Mouse (Mus musculus) megakaryocyte, embryonic 14.5 days (primary cell): ENCODE measurements around the gene Usp44. TPM values are rescaled to one million over a fixed set of nuclear protein-coding genes. Genes with fewer than 3 reads are reported as not detected.
A peak's percentile ranks its signal among the peaks of the same experiment; 100 is the strongest.

Source experiments
- H3K27me3 ChIP-seq: replicated peaks from 2 replicates; pipeline ENCODE3; 2012; ENCODE audit warnings: inconsistent platforms
- H3K36me3 ChIP-seq: replicated peaks from 2 replicates; pipeline ENCODE3; 2012; ENCODE audit warnings: low read length, inconsistent platforms, mixed read lengths
- H3K4me1 ChIP-seq: 2 replicates; pipeline ENCODE4 v1.6.1; 2012; ENCODE audit warnings: inconsistent platforms
- H3K4me3 ChIP-seq: replicated peaks from 2 replicates; pipeline ENCODE3; 2012; ENCODE audit warnings: moderate library complexity, mild to moderate bottlenecking, inconsistent platforms
- H3K9me3 ChIP-seq: 2 replicates; pipeline ENCODE4 v1.6.1; 2012; ENCODE audit warnings: inconsistent platforms
- FLI1 ChIP-seq: IDR thresholded peaks from 2 replicates; pipeline ENCODE4 v1.6.1; 2012; ENCODE audit warnings: low read length, inconsistent platforms, mixed read lengths
- GATA1 ChIP-seq: IDR thresholded peaks from 3 replicates; pipeline ENCODE4 v1.6.1; 2012; ENCODE audit warnings: mixed read lengths, low read length, inconsistent platforms, borderline replicate concordance
- polyA plus RNA-seq: library from polyadenylated mRNA; stranded (reverse); fragments of >175 nt; gene quantifications from 2 replicates; pipeline ENCODE4 v1.2.3, GENCODE M21; 2012; ENCODE audit warnings: low replicate concordance; ENCODE audit not compliant: insufficient read depth

The Usp44 gene
- polyA plus RNA-seq, 1 experiment = not detected

GRCm38 (mm10) chr10:93846706-93847105, 15.4 kb downstream of the Usp44 start:
- H3K27me3 ChIP-seq = peaks cover 2% of the 10 kb centered on the region
- H3K4me1 ChIP-seq = no peaks in the 10 kb centered on the region
- H3K9me3 ChIP-seq = peaks cover 13% of the 10 kb centered on the region
- H3K36me3 ChIP-seq = no peaks in the 10 kb centered on the region
- H3K4me3 ChIP-seq = no peak overlapping the region
- TF ChIP-seq FLI1 (no peak), GATA1 (no peak)

GRCm38 (mm10) chr10:93855126-93855525, 23.8 kb downstream of the Usp44 start:
- H3K4me3 ChIP-seq = no peak overlapping the region
- TF ChIP-seq GATA1 (no peak), FLI1 (no peak)
- no peaks in the 10 kb centered on the region for H3K4me1 ChIP-seq
- peaks cover 21% of the 10 kb centered on the region for H3K36me3 ChIP-seq
- H3K9me3 ChIP-seq = no peaks in the 10 kb centered on the region
- H3K27me3 ChIP-seq = peaks cover 2% of the 10 kb centered on the region

GRCm38 (mm10) chr10:93856095-93856494, 24.7 kb downstream of the Usp44 start:
- Histone ChIP-seq H3K9me3 (no peaks in the 10 kb centered on the region), H3K36me3 (peaks cover 29% of the 10 kb centered on the region), H3K4me1 (no peaks in the 10 kb centered on the region), H3K27me3 (peaks cover 2% of the 10 kb centered on the region), H3K4me3 (no peak overlapping the region)
- TF ChIP-seq FLI1 = no peak
- no peak for TF ChIP-seq GATA1

GRCm38 (mm10) chr10:93868401-93868800, 37.0 kb downstream of the Usp44 start:
- Histone ChIP-seq H3K36me3 (peaks cover 94% of the 10 kb centered on the region), H3K4me1 (peaks cover 25% of the 10 kb centered on the region), H3K9me3 (no peaks in the 10 kb centered on the region), H3K27me3 (no peaks in the 10 kb centered on the region), H3K4me3 (no peak overlapping the region)
- TF ChIP-seq FLI1 = no peak
- no peak for TF ChIP-seq GATA1

GRCm38 (mm10) chr10:93868886-93869285, 37.5 kb downstream of the Usp44 start:
- peaks cover 25% of the 10 kb centered on the region for H3K4me1 ChIP-seq
- no peak overlapping the region for H3K4me3 ChIP-seq
- H3K36me3 ChIP-seq = peaks cover 97% of the 10 kb centered on the region
- TF ChIP-seq FLI1 = no peak
- no peak for TF ChIP-seq GATA1
- H3K27me3 ChIP-seq = no peaks in the 10 kb centered on the region
- no peaks in the 10 kb centered on the region for H3K9me3 ChIP-seq

- Histone ChIP-seq H3K27me3 (no peaks in the 10 kb centered on the region), H3K4me1 (peaks cover 30% of the 10 kb centered on the region), H3K36me3 (peaks cover 80% of the 10 kb centered on the region), H3K9me3 (no peaks in the 10 kb centered on the region), H3K4me3 (no peak overlapping the region)
- TF ChIP-seq FLI1 = no peak
- no peak for TF ChIP-seq GATA1
Measured at GRCm38 (mm10) chr10:93876772-93877171, 45.4 kb downstream of the Usp44 start.

- no peaks in the 10 kb centered on the region for H3K27me3 ChIP-seq
- H3K9me3 ChIP-seq = no peaks in the 10 kb centered on the region
- H3K36me3 ChIP-seq = peaks cover 74% of the 10 kb centered on the region
- peaks cover 48% of the 10 kb centered on the region for H3K4me1 ChIP-seq
- H3K4me3 ChIP-seq = no peak overlapping the region
- TF ChIP-seq GATA1 = no peak
- no peak for TF ChIP-seq FLI1
Measured at GRCm38 (mm10) chr10:93878732-93879131, 47.4 kb downstream of the Usp44 start.

- Histone ChIP-seq H3K36me3 (peaks cover 79% of the 10 kb centered on the region), H3K4me1 (peaks cover 60% of the 10 kb centered on the region)
Measured at GRCm38 (mm10) chr10:93881918-93882317, 50.6 kb downstream of the Usp44 start.

GRCm38 (mm10) chr10:93882738-93883364, 51.5 kb downstream of the Usp44 start:
- no peak for TF ChIP-seq GATA1
- no peak for TF ChIP-seq FLI1
- Histone ChIP-seq H3K4me1 (peaks cover 60% of the 10 kb centered on the region), H3K4me3 (peak overlapping the region; percentile 31), H3K9me3 (no peaks in the 10 kb centered on the region), H3K36me3 (peaks cover 80% of the 10 kb centered on the region), H3K27me3 (no peaks in the 10 kb centered on the region)

More at GRCm38 (mm10) chr10:93881918-93882317, 50.6 kb downstream of the Usp44 start:
- TF ChIP-seq GATA1 (no peak), FLI1 (no peak)
- Histone ChIP-seq H3K27me3 (no peaks in the 10 kb centered on the region), H3K4me3 (no peak overlapping the region), H3K9me3 (no peaks in the 10 kb centered on the region)

- H3K36me3 ChIP-seq = peaks cover 49% of the 10 kb centered on the region
- H3K4me3 ChIP-seq = no peak overlapping the region
- H3K27me3 ChIP-seq = no peaks in the 10 kb centered on the region
- TF ChIP-seq FLI1 = no peak
- no peak for TF ChIP-seq GATA1
- no peaks in the 10 kb centered on the region for H3K9me3 ChIP-seq
- peaks cover 62% of the 10 kb centered on the region for H3K4me1 ChIP-seq
Measured at GRCm38 (mm10) chr10:93885839-93886477, 54.6 kb downstream of the Usp44 start.

GRCm38 (mm10) chr10:93888590-93888934, 57.2 kb downstream of the Usp44 start:
- TF ChIP-seq GATA1 (no peak), FLI1 (no peak)
- peak overlapping the region; percentile 93 for H3K4me3 ChIP-seq
- H3K4me1 ChIP-seq = peaks cover 42% of the 10 kb centered on the region
- peaks cover 35% of the 10 kb centered on the region for H3K36me3 ChIP-seq
- H3K27me3 ChIP-seq = no peaks in the 10 kb centered on the region
- H3K9me3 ChIP-seq = no peaks in the 10 kb centered on the region
